Mouse (Mus musculus) olfactory bulb, adult 2 months (tissue): ENCODE results near the gene Farp1.

Experiments used
- CTCF ChIP-seq: fragments of 200-500 bp; IDR thresholded peaks from 2 replicates; pipeline ENCODE4 v1.5.1; 2012; ENCODE audit warnings: low read depth, mild to moderate bottlenecking, low read length, moderate library complexity; ENCODE audit not compliant: insufficient read depth
- POLR2A ChIP-seq: fragments of 200-500 bp; IDR thresholded peaks from 2 replicates; pipeline ENCODE4 v1.6.1; 2012; ENCODE audit warnings: mild to moderate bottlenecking, low read depth, low read length, moderate library complexity; ENCODE audit not compliant: insufficient read depth

DNA sequence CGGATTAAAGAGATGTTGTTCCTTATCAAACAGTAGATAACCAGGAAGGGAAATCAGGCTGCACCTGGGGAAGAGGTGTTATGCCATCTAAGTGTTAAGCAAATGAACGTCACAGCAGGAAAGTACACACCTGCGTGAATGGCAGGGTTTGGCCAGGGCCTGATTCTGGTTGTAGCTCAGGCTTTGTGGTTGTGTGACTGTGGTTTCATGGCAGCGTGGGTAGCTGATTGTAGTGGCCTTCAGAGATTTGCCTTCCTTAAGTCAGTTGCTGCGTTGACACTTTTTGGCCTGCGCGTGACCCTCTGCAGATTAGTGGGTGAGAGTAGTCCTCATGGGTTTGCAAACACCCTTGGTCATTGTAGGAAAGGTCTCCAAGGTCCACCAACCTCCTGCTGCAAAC, 111.2 kb downstream of the Farp1 start:
- TF ChIP-seq CTCF (no peak), POLR2A (no peak)
